In the genomic region with DNA sequence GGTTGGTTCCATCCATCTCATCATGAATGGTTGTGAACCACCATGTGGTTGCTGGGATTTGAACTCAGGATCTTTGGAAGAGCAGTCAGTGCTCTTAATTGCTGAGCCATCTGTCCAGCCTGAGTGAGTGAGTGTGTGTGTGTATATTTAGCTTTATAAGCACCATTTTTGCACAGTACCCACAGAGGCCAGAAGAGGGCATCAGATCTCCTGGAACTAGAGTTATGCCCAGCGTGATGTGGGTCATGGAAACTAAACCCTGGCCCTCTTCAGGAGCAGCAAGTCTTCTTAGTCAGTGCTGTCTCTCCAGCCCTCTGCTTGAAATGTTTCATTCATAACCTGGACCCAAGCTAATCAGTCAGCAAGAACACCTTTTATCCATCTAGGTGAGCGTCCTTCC, we compare ENCODE assay signal across 25 mouse cellular contexts. TPM values are rescaled to one million over a fixed set of nuclear protein-coding genes. Genes with fewer than 3 reads are reported as not detected.
DNase-seq lines count a peak whose midpoint lies in the region; ATAC-seq and TF ChIP-seq lines count a peak whose summit lies in the region.
"Had no signal": no experiment of that assay in that cellular context is flagged by ENCODE, and none has a peak within 500 bp of the region (broad histone marks: within the 10 kb centered on the region; RNA-seq: fewer than 3 reads in every experiment).

No protein-coding gene starts in this region.

- 92% methylated on average over 2 of the region's 2 CpGs for WGBS in forebrain, postnatal 0 days
- 93% methylated on average over 2 of the region's 2 CpGs for WGBS in forebrain, embryonic 16.5 days
- WGBS in liver, embryonic 14.5 days (ENCODE audit: insufficient replicate concordance): 78% methylated on average over 2 of the region's 2 CpGs
- WGBS in liver, embryonic 12.5 days (ENCODE audit: insufficient replicate concordance): 82% methylated on average over 2 of the region's 2 CpGs

- H3K27ac ChIP-seq in forebrain, postnatal 0 days (ENCODE audit: low read depth, low read length): no peak overlapping the region
- no peak overlapping the region for H3K27ac ChIP-seq in forebrain, embryonic 16.5 days (ENCODE audit: low read length)
- no peak overlapping the region for H3K27ac ChIP-seq in liver, embryonic 14.5 days
- no peak overlapping the region for H3K27ac ChIP-seq in liver, embryonic 12.5 days
- H3K27ac ChIP-seq: embryonic facial prominence, embryonic 10.5 days; forebrain, embryonic 13.5 days; limb, embryonic 10.5 days; liver, embryonic 13.5 days; midbrain, embryonic 10.5 days; stomach, embryonic 15.5 days had no signal

- H3K36me3 ChIP-seq in forebrain, postnatal 0 days (ENCODE audit: insufficient read depth): peaks cover 25% of the 10 kb centered on the region
- peaks cover 11% of the 10 kb centered on the region for H3K36me3 ChIP-seq in forebrain, embryonic 16.5 days (ENCODE audit: control insufficient read depth, insufficient read depth)
- H3K36me3 ChIP-seq in liver, embryonic 14.5 days (replicated peaks; ENCODE audit: control insufficient read depth, insufficient read depth, low read depth): no peaks in the 10 kb centered on the region
- no peaks in the 10 kb centered on the region for H3K36me3 ChIP-seq in liver, embryonic 12.5 days
- H3K36me3 ChIP-seq in E14TG2a.4 (ENCODE audit: insufficient read depth, low read length): peaks cover 37% of the 10 kb centered on the region
- H3K36me3 ChIP-seq: liver, embryonic 13.5 days; stomach, embryonic 15.5 days had no signal

- no peak overlapping the region for H3K4me2 ChIP-seq in forebrain, postnatal 0 days (ENCODE audit: low read depth)
- H3K4me2 ChIP-seq in forebrain, embryonic 16.5 days (ENCODE audit: low read length): no peak overlapping the region
- no peak overlapping the region for H3K4me2 ChIP-seq in liver, embryonic 14.5 days (ENCODE audit: low read depth)
- H3K4me2 ChIP-seq in liver, embryonic 12.5 days: no peak overlapping the region
- H3K4me2 ChIP-seq: forebrain, embryonic 13.5 days; heart, embryonic 11.5 days; liver, embryonic 13.5 days; stomach, embryonic 15.5 days had no signal

- TF ChIP-seq EP300 in liver, embryonic 14.5 days (IDR thresholded peaks at IDR 0.05; ENCODE audit: low read depth): no peak

- no peak for ATAC-seq in forebrain, postnatal 0 days
- no peak for ATAC-seq in forebrain, embryonic 16.5 days
- no peak for ATAC-seq in liver, embryonic 14.5 days (ENCODE audit: insufficient read depth)
- ATAC-seq in liver, embryonic 12.5 days: no peak
- ATAC-seq: forebrain, embryonic 13.5 days; hindbrain, embryonic 16.5 days had no signal

- no peak overlapping the region for H3K9ac ChIP-seq in forebrain, postnatal 0 days
- H3K9ac ChIP-seq in forebrain, embryonic 16.5 days (replicated peaks; ENCODE audit: low read depth, low read length): no peak overlapping the region
- H3K9ac ChIP-seq in liver, embryonic 14.5 days (replicated peaks): no peak overlapping the region
- no peak overlapping the region for H3K9ac ChIP-seq in liver, embryonic 12.5 days
- H3K9ac ChIP-seq: forebrain, embryonic 13.5 days; liver, embryonic 13.5 days; stomach, embryonic 15.5 days had no signal

- TF ChIP-seq CTCF in forebrain, postnatal 0 days (IDR thresholded peaks at IDR 0.05; ENCODE audit: low read depth): peak; percentile 19; the same call in 1 of the 2 replicates
- peak; percentile 35; the same call in 1 of the 2 replicates for TF ChIP-seq CTCF in liver, embryonic 14.5 days (IDR thresholded peaks at IDR 0.05; ENCODE audit: low read depth)
- peak; percentile 62 for TF ChIP-seq CTCF in E14TG2a.4 (conservative IDR thresholded peaks at IDR 0.05; ENCODE audit: low read length)

- H3K4me3 ChIP-seq in forebrain, postnatal 0 days (ENCODE audit: low read depth, low read length): no peak overlapping the region
- no peak overlapping the region for H3K4me3 ChIP-seq in forebrain, embryonic 16.5 days (replicated peaks; ENCODE audit: low read length)
- H3K4me3 ChIP-seq in liver, embryonic 14.5 days (ENCODE audit: insufficient read depth in 1 of 2, low read depth in 2 of 2, low read length in 2 of 2): no peak overlapping the region
- no peak overlapping the region for H3K4me3 ChIP-seq in liver, embryonic 12.5 days
- no peak overlapping the region for H3K4me3 ChIP-seq in E14TG2a.4 (replicated peaks; ENCODE audit: low read length)
- H3K4me3 ChIP-seq: embryonic facial prominence, embryonic 10.5 days; forebrain, embryonic 13.5 days; limb, embryonic 10.5 days; liver, embryonic 13.5 days; midbrain, embryonic 10.5 days; stomach, embryonic 15.5 days had no signal

- H3K4me1 ChIP-seq in forebrain, postnatal 0 days (ENCODE audit: insufficient read depth): 0 out of 2 replicates have a peak, but pooled peaks cover 7% of the 10 kb centered on the region
- H3K4me1 ChIP-seq in forebrain, embryonic 16.5 days (replicated peaks; ENCODE audit: control insufficient read depth, insufficient read depth, low read length): peaks cover 30% of the 10 kb centered on the region
- 0 out of 4 replicates have a peak, but pooled peaks cover 0 to 1% of the 10 kb centered on the region in 2 experiments for H3K4me1 ChIP-seq in liver, embryonic 14.5 days (replicated peaks; ENCODE audit: control insufficient read depth in 2 of 2, insufficient read depth in 2 of 2, low read length in 1 of 2)
- peaks cover 5% of the 10 kb centered on the region; the same call in 1 of the 2 replicates for H3K4me1 ChIP-seq in liver, embryonic 12.5 days
- H3K4me1 ChIP-seq in E14TG2a.4 (replicated peaks; ENCODE audit: low read depth, low read length): peaks cover 37% of the 10 kb centered on the region
- H3K4me1 ChIP-seq: stomach, embryonic 15.5 days had no signal

- DNase-seq in forebrain, postnatal 0 days: no peak
- DNase-seq in liver, embryonic 14.5 days (ENCODE audit: low read depth in 3 of 3, low spot score in 3 of 3): no peak
- DNase-seq in natural killer cell, adult 2 months (ENCODE audit: low spot score in 2 of 2): peak; percentile 8 to 12
- DNase-seq in ovary, postnatal 10 days (ENCODE audit: low spot score): no peak
- no peak for DNase-seq in right cerebral cortex, postnatal 36 days (ENCODE audit: low spot score in 2 of 2)
- DNase-seq: adrenal gland, adult 2 months; cerebellum, adult 11 months; heart, postnatal 36 days; kidney, adult 9 months; kidney, postnatal 4 days; layer of hippocampus, postnatal 36 days; liver, embryonic 13.5 days; lung, postnatal 36 days; spleen, adult 18-20 months; thymus, postnatal 14 days had no signal

- H3K27me3 ChIP-seq in forebrain, postnatal 0 days (ENCODE audit: insufficient read depth, low read length): no peaks in the 10 kb centered on the region
- H3K27me3 ChIP-seq in forebrain, embryonic 16.5 days (replicated peaks; ENCODE audit: control insufficient read depth, insufficient read depth, low read length): no peaks in the 10 kb centered on the region
- H3K27me3 ChIP-seq in liver, embryonic 14.5 days (ENCODE audit: control insufficient read depth, insufficient read depth, low read length): no peaks in the 10 kb centered on the region
- H3K27me3 ChIP-seq in liver, embryonic 12.5 days (replicated peaks): peaks cover 16% of the 10 kb centered on the region
- no peaks in the 10 kb centered on the region for H3K27me3 ChIP-seq in E14TG2a.4 (ENCODE audit: insufficient read depth, low read length)
- H3K27me3 ChIP-seq: forebrain, embryonic 13.5 days; stomach, embryonic 15.5 days had no signal

- H3K9me3 ChIP-seq in forebrain, postnatal 0 days (ENCODE audit: low read length): no peaks in the 10 kb centered on the region
- H3K9me3 ChIP-seq in forebrain, embryonic 16.5 days (ENCODE audit: control insufficient read depth, low read length): no peaks in the 10 kb centered on the region
- no peaks in the 10 kb centered on the region for H3K9me3 ChIP-seq in liver, embryonic 14.5 days (ENCODE audit: control insufficient read depth, low read length)
- 0 out of 2 replicates have a peak, but pooled peaks cover 6% of the 10 kb centered on the region for H3K9me3 ChIP-seq in liver, embryonic 12.5 days (replicated peaks)
- H3K9me3 ChIP-seq in E14TG2a.4 (ENCODE audit: low read length): no peaks in the 10 kb centered on the region
- H3K9me3 ChIP-seq: limb, embryonic 10.5 days; stomach, embryonic 15.5 days had no signal

RNA-seq across cellular contexts. Expression of a gene that starts 6.8 kb away (rescaled TPM):
- total RNA-seq in forebrain, postnatal 0 days (2014; rRNA removed): 76.7 and 103 TPM in 2 replicates
- 123 and 131 TPM in 2 replicates for polyA plus RNA-seq in forebrain, postnatal 0 days (2015; fragmentation: Nextera tagmentation; extraction: Ambion mirVana)
- polyA plus RNA-seq in forebrain, embryonic 16.5 days (2015; fragmentation: Nextera tagmentation; extraction: Ambion mirVana): 171 and 173 TPM in 2 replicates
- polyA plus RNA-seq in liver, embryonic 14.5 days (2012; rRNA removed): 0.20 and 0.51 TPM in 2 replicates
- polyA plus RNA-seq in liver, embryonic 14.5 days (2014; fragmentation: Nextera tagmentation; extraction: Ambion mirVana): 0.43 and 0.94 TPM in 2 replicates
- 2.6 and 3.3 TPM in 2 replicates for polyA plus RNA-seq in liver, embryonic 12.5 days (2016; fragmentation: Nextera tagmentation; extraction: Ambion mirVana)

RNA-seq across cellular contexts. Expression of a gene that starts 34.8 kb away (rescaled TPM):
- 100 and 104 TPM in 2 replicates for total RNA-seq in forebrain, postnatal 0 days (2014; rRNA removed)
- polyA plus RNA-seq in forebrain, postnatal 0 days (2015; fragmentation: Nextera tagmentation; extraction: Ambion mirVana): 99.3 and 111 TPM in 2 replicates
- 158 and 182 TPM in 2 replicates for polyA plus RNA-seq in forebrain, embryonic 16.5 days (2015; fragmentation: Nextera tagmentation; extraction: Ambion mirVana)
- 29.1 and 33.4 TPM in 2 replicates for polyA plus RNA-seq in liver, embryonic 14.5 days (2012; rRNA removed)
- 46.1 and 50.5 TPM in 2 replicates for polyA plus RNA-seq in liver, embryonic 14.5 days (2014; fragmentation: Nextera tagmentation; extraction: Ambion mirVana)
- 72.7 and 77.5 TPM in 2 replicates for polyA plus RNA-seq in liver, embryonic 12.5 days (2016; fragmentation: Nextera tagmentation; extraction: Ambion mirVana)

RNA-seq across cellular contexts. Expression of a gene that starts 48.7 kb away (rescaled TPM):
- 3.8 and 5.4 TPM in 2 replicates for total RNA-seq in forebrain, postnatal 0 days (2014; rRNA removed)
- polyA plus RNA-seq in forebrain, postnatal 0 days (2015; fragmentation: Nextera tagmentation; extraction: Ambion mirVana): 10.1 and 10.6 TPM in 2 replicates
- polyA plus RNA-seq in forebrain, embryonic 16.5 days (2015; fragmentation: Nextera tagmentation; extraction: Ambion mirVana): 18.4 and 21.2 TPM in 2 replicates
- polyA plus RNA-seq in liver, embryonic 14.5 days (2012; rRNA removed): 18.8 and 21.5 TPM in 2 replicates
- 15.2 and 16.7 TPM in 2 replicates for polyA plus RNA-seq in liver, embryonic 14.5 days (2014; fragmentation: Nextera tagmentation; extraction: Ambion mirVana)
- 31.9 and 33.4 TPM in 2 replicates for polyA plus RNA-seq in liver, embryonic 12.5 days (2016; fragmentation: Nextera tagmentation; extraction: Ambion mirVana)
- total RNA-seq: heart, postnatal 36 days had no signal

RNA-seq across cellular contexts. Expression of a gene that starts 55.9 kb away (rescaled TPM):
- total RNA-seq in forebrain, postnatal 0 days (2014; rRNA removed): 13.5 and 19.2 TPM in 2 replicates
- 16.2 and 19.9 TPM in 2 replicates for polyA plus RNA-seq in forebrain, postnatal 0 days (2015; fragmentation: Nextera tagmentation; extraction: Ambion mirVana)
- polyA plus RNA-seq in forebrain, embryonic 16.5 days (2015; fragmentation: Nextera tagmentation; extraction: Ambion mirVana): 36.8 and 40.3 TPM in 2 replicates
- 22.4 and 23.3 TPM in 2 replicates for polyA plus RNA-seq in liver, embryonic 14.5 days (2012; rRNA removed)
- 38.3 and 41.0 TPM in 2 replicates for polyA plus RNA-seq in liver, embryonic 14.5 days (2014; fragmentation: Nextera tagmentation; extraction: Ambion mirVana)
- 82.4 and 91.1 TPM in 2 replicates for polyA plus RNA-seq in liver, embryonic 12.5 days (2016; fragmentation: Nextera tagmentation; extraction: Ambion mirVana)

Comparison
In these comparisons a context has a peak if more than half of its experiments do, and no peak if none do; other contexts are left out.
1. DNase-seq: peak in natural killer cell, adult 2 months (2 of 2); none in forebrain, postnatal 0 days (single experiment), liver, embryonic 14.5 days (0 of 3), ovary, postnatal 10 days (single experiment) and right cerebral cortex, postnatal 36 days (0 of 2).
2. RNA of a gene that starts 6.8 kb away (polyA plus RNA-seq): 171 to 173 TPM in forebrain, embryonic 16.5 days and 123 to 131 TPM in forebrain, postnatal 0 days; 2.6 to 3.3 TPM in liver, embryonic 12.5 days and 0.20 to 0.94 TPM in liver, embryonic 14.5 days; every median in the first group is over 10 times any median in the second.
3. Peak in every context shown above with its lines, with median percentiles within 50 percentile points of each other: CTCF ChIP-seq.